Mouse (Mus musculus) stomach, postnatal 0 days (tissue): ENCODE measurements around the gene Steap1. TPM values are rescaled to one million over a fixed set of nuclear protein-coding genes. Genes with fewer than 3 reads are reported as not detected.
A peak's percentile ranks its signal among the peaks of the same experiment; 100 is the strongest.

Experiments
- ATAC-seq: fragments of 200-750 bp; cut with Nextera tagmentation; 2 replicates; pipeline ENCODE4 v1.8.0; 2017; ENCODE audit not compliant: low FRiP score, low TSS enrichment
- DNase-seq: peaks from one replicate; pipeline ENCODE4 v3.0.0-alpha.2; 2016; ENCODE audit warnings: low spot score
- H3K27ac ChIP-seq: fragments of 300-500 bp; sonication (generic); replicated peaks from 2 replicates; pipeline ENCODE4 v1.5.1; 2014; ENCODE audit warnings: mild to moderate bottlenecking, control low read depth
- H3K27me3 ChIP-seq: fragments of 300-500 bp; sonication (generic); 2 replicates; pipeline ENCODE4 v1.6.1; 2014; ENCODE audit warnings: low read length; ENCODE audit not compliant: control insufficient read depth, insufficient read depth
- H3K36me3 ChIP-seq: fragments of 300-500 bp; sonication (generic); 2 replicates; pipeline ENCODE4 v1.6.1; 2014; ENCODE audit warnings: low read length, mixed read lengths; ENCODE audit not compliant: control insufficient read depth, insufficient read depth
- H3K4me1 ChIP-seq: fragments of 300-500 bp; sonication (generic); replicated peaks from 2 replicates; pipeline ENCODE4 v1.6.1; 2014; ENCODE audit warnings: antibody characterized with exemption; ENCODE audit not compliant: control insufficient read depth, insufficient read depth
- H3K4me2 ChIP-seq: fragments of 300-500 bp; sonication (generic); replicated peaks from 2 replicates; pipeline ENCODE4 v1.6.1; 2014; ENCODE audit warnings: low read depth, mild to moderate bottlenecking, control low read depth, moderate library complexity
- H3K4me3 ChIP-seq: fragments of 300-500 bp; sonication (generic); 2 replicates; pipeline ENCODE4 v1.5.1; 2014; ENCODE audit warnings: low read depth, low read length, control low read depth
- H3K9ac ChIP-seq: fragments of 300-500 bp; sonication (generic); 2 replicates; pipeline ENCODE4 v1.6.1; 2014; ENCODE audit warnings: mild to moderate bottlenecking, low read length, control low read depth, mixed read lengths
- H3K9me3 ChIP-seq: fragments of 300-500 bp; sonication (generic); 2 replicates; pipeline ENCODE4 v1.6.1; 2016; ENCODE audit warnings: low read length; ENCODE audit not compliant: control insufficient read depth
- CTCF ChIP-seq: IDR thresholded peaks from 2 replicates; pipeline ENCODE4 v1.5.1; 2016; ENCODE audit warnings: antibody characterized with exemption, low read depth, mild to moderate bottlenecking, moderate library complexity
- EP300 ChIP-seq: optimal IDR thresholded peaks from 2 replicates; pipeline ENCODE3; 2016; ENCODE audit warnings: antibody characterized with exemption
- WGBS: fragments of 180-500 bp; shearing (Covaris S2); extraction: QIAGEN DNeasy Blood & Tissue Kit; methylation state at CpG from one replicate; pipeline ENCODE4 v1.1.7; 2014; 5-methylcytosine and 5-hydroxymethylcytosine counted together
- polyA plus RNA-seq: library from polyadenylated mRNA; unstranded; fragments of >200 nt; fragmentation: Nextera tagmentation; extraction: Ambion mirVana; gene quantifications from 2 replicates; pipeline ENCODE4 v1.2.1, GENCODE M21; 2015

The Steap1 gene
- polyA plus RNA-seq, 1 experiment from 2014 or later, result 10.8 TPM

- peak; percentile 90 for ATAC-seq
- peak within 1 kb of the TSS; percentile 79 for H3K4me3 ChIP-seq
- WGBS, result under 1% methylated on average over 54 of the region's 66 CpGs
- no peaks in the 10 kb centered on the region for H3K27me3 ChIP-seq
- H3K9me3 ChIP-seq, result no peaks in the 10 kb centered on the region
- H3K4me2 ChIP-seq, result peak within 1 kb of the TSS; percentile 74
- DNase-seq, result peak; percentile 76
- no peaks in the 10 kb centered on the region for H3K36me3 ChIP-seq
- H3K4me1 ChIP-seq, result no peaks in the 10 kb centered on the region
- no peak for TF ChIP-seq EP300
- no peak for TF ChIP-seq CTCF
- H3K9ac ChIP-seq, result peak within 1 kb of the TSS; percentile 88
- H3K27ac ChIP-seq, result peak within 1 kb of the TSS; percentile 53
Observed at GRCm38 (mm10) chr5:5693956-5694653, 55.0 kb downstream of the Steap1 start, which contains the start of gene Steap2. TSS of gene Steap2 (minus strand) at chr5:5694578.

DNA sequence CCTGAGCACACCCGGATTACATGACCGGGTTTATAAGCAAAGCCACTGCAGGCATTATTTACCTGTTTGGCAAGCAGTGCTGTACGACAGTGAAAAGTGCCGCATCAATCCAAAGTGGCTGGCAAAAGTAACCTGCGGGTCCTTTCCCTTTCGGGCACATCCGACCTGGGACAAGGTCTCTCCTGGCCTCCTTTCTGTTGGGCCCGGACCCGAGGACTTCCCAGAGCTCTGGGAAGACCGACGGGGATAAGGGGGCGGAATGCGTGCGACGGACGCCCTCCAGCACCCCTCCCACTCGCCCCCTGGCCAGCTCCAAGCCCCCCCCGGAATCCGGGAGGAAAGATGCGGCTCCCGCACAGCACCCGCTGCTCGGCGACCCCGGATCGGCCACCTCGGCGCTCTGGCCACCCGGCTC is 55.6 kb downstream of the Steap1 start:
- H3K4me3 ChIP-seq, result peak overlapping the region; percentile 79
- WGBS, result 2% methylated on average over 22 of the region's 29 CpGs

GRCm38 (mm10) chr5:5692167-5692738 is 56.9 kb downstream of the Steap1 start:
- TF ChIP-seq CTCF (no peak), EP300 (no peak)
- DNase-seq, result no peak
- ATAC-seq, result no peak
- 42% methylated on average over 4 of the region's 4 CpGs for WGBS
- Histone ChIP-seq H3K36me3 (no peaks in the 10 kb centered on the region), H3K4me2 (no peak overlapping the region), H3K4me1 (no peaks in the 10 kb centered on the region; the same call in 1 of the 2 replicates), H3K4me3 (no peak overlapping the region), H3K9me3 (no peaks in the 10 kb centered on the region), H3K9ac (no peak overlapping the region), H3K27me3 (no peaks in the 10 kb centered on the region), H3K27ac (no peak overlapping the region)

More for the DNA sequence above, 55.6 kb downstream of the Steap1 start:
- Histone ChIP-seq H3K27ac (peak overlapping the region; percentile 53), H3K9ac (peak overlapping the region; percentile 88), H3K36me3 (no peaks in the 10 kb centered on the region), H3K27me3 (no peaks in the 10 kb centered on the region), H3K4me2 (peak overlapping the region; percentile 74), H3K4me1 (no peaks in the 10 kb centered on the region), H3K9me3 (no peaks in the 10 kb centered on the region)
- TF ChIP-seq EP300, result no peak
- no peak for TF ChIP-seq CTCF
- ATAC-seq, result peak; percentile 50
- DNase-seq, result no peak

- Histone ChIP-seq H3K27me3 (no peaks in the 10 kb centered on the region), H3K9me3 (no peaks in the 10 kb centered on the region), H3K27ac (no peak overlapping the region), H3K4me2 (no peak overlapping the region), H3K4me3 (no peak overlapping the region), H3K9ac (no peak overlapping the region), H3K36me3 (no peaks in the 10 kb centered on the region), H3K4me1 (no peaks in the 10 kb centered on the region; the same call in 1 of the 2 replicates)
- ATAC-seq (no peak), DNase-seq (no peak)
- WGBS, result 62% methylated on average over 8 of the region's 8 CpGs
- TF ChIP-seq EP300, result no peak
- no peak for TF ChIP-seq CTCF
Observed at GRCm38 (mm10) chr5:5688945-5689540, 60.1 kb downstream of the Steap1 start.

DNA sequence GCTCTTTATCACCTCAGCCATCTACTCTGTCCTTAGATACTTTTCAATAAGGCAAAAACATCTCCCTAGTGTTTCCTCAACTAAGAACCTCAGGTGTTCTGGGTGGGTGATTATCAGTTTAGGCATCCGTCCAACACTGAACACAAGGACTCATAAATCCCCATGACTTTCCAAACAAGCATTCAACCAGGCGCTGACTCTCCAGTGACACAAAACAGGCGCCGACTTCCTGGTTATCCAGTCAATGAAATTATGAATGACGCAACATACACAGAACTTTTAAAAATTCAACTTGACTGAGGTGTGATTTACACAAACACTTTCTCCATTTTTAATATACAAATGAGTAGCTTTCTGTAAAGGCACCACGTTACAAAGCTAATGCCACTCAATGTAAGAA is 60.9 kb downstream of the Steap1 start:
- Histone ChIP-seq H3K27ac (no peak overlapping the region), H3K36me3 (no peaks in the 10 kb centered on the region), H3K4me3 (no peak overlapping the region), H3K4me2 (no peak overlapping the region), H3K9ac (no peak overlapping the region), H3K9me3 (no peaks in the 10 kb centered on the region), H3K4me1 (no peaks in the 10 kb centered on the region; the same call in 1 of the 2 replicates), H3K27me3 (no peaks in the 10 kb centered on the region)
- TF ChIP-seq CTCF (no peak), EP300 (no peak)
- ATAC-seq (0 out of 2 replicates have a peak, but pooled peaks have one; percentile 57), DNase-seq (peak; percentile 29)
- 36% methylated on average over 6 of the region's 6 CpGs for WGBS

- Histone ChIP-seq H3K9ac (no peak overlapping the region), H3K27ac (no peak overlapping the region), H3K9me3 (no peaks in the 10 kb centered on the region), H3K4me3 (no peak overlapping the region), H3K36me3 (no peaks in the 10 kb centered on the region), H3K4me2 (no peak overlapping the region), H3K27me3 (no peaks in the 10 kb centered on the region), H3K4me1 (no peaks in the 10 kb centered on the region; the same call in 1 of the 2 replicates)
- DNase-seq, result no peak
- TF ChIP-seq CTCF (peak; percentile 53), EP300 (no peak)
- 9% methylated on average over 1 of the region's 1 CpGs for WGBS
- ATAC-seq, result peak; percentile 43; the same call in 1 of the 2 replicates
Observed at GRCm38 (mm10) chr5:5686973-5687372, 62.2 kb downstream of the Steap1 start.

Other genes with a start within 250 kb of the Steap1 start
- gene Cldn12, start 234.4 kb downstream of the Steap1 start, polyA plus RNA-seq, result 12.8 and 13.9 TPM in 2 replicates
- gene Gtpbp10, start 189.8 kb downstream of the Steap1 start, polyA plus RNA-seq, result 12.6 and 13.2 TPM in 2 replicates
- gene Gm8773, start 175.5 kb downstream of the Steap1 start, polyA plus RNA-seq, result 0.93 and 0.98 TPM in 2 replicates
- gene Cfap69, start 85.1 kb downstream of the Steap1 start, polyA plus RNA-seq, result 7.2 and 8.1 TPM in 2 replicates
- 4.2 and 5.0 TPM in 2 replicates for gene Steap2, start 54.7 kb downstream of the Steap1 start, polyA plus RNA-seq